Mouse (Mus musculus): ENCODE measurements around the gene Cabp4. TPM values are rescaled to one million over a fixed set of nuclear protein-coding genes. Genes with fewer than 3 reads are reported as not detected.

The Cabp4 gene
- polyA plus RNA-seq, 1 experiment: 0.51 TPM

DNA sequence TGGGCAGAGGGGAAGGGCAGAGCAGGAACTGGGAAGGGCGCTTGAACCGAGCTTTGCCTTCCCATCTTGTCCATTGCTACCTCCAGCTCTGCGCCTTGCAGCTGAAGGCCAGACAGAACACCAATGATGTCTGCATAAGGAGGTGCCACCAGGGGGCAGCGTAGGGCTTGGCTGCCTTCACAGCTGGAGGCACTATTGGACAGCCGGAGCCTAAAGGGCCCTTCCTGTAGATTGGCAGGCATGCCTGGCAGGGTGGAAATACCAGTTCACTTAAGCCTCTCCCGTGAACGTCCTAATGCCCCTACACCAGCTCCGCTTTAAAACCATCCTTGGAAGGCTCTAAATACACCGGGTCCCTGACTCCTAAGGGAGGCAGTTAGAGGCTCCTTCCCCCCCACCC lies 44.8 kb downstream of the Cabp4 start:
- Histone ChIP-seq H3K4me1 (peaks cover 74% of the 10 kb centered on the region), H3K36me3 (replicated peaks; ENCODE audit: low read length) (peaks cover 44% of the 10 kb centered on the region), H3K27me3 (replicated peaks) (no peaks in the 10 kb centered on the region), H3K4me3 (replicated peaks) (peak overlapping the region; percentile 100), H3K9me3 (no peaks in the 10 kb centered on the region)
- TF ChIP-seq GATA1 (IDR thresholded peaks at IDR 0.05; ENCODE audit: borderline replicate concordance, low read length) (no peak), FLI1 (IDR thresholded peaks at IDR 0.05; ENCODE audit: low read length) (no peak)

GRCm38 (mm10) chr19:4098426-4098825 lies 45.4 kb downstream of the Cabp4 start:
- Histone ChIP-seq H3K4me3 (replicated peaks) (peak overlapping the region; percentile 96), H3K36me3 (replicated peaks; ENCODE audit: low read length) (peaks cover 37% of the 10 kb centered on the region), H3K4me1 (peaks cover 69% of the 10 kb centered on the region), H3K9me3 (no peaks in the 10 kb centered on the region), H3K27me3 (replicated peaks) (no peaks in the 10 kb centered on the region)
- TF ChIP-seq FLI1 (IDR thresholded peaks at IDR 0.05; ENCODE audit: low read length): no peak
- TF ChIP-seq GATA1 (IDR thresholded peaks at IDR 0.05; ENCODE audit: borderline replicate concordance, low read length): no peak

DNA sequence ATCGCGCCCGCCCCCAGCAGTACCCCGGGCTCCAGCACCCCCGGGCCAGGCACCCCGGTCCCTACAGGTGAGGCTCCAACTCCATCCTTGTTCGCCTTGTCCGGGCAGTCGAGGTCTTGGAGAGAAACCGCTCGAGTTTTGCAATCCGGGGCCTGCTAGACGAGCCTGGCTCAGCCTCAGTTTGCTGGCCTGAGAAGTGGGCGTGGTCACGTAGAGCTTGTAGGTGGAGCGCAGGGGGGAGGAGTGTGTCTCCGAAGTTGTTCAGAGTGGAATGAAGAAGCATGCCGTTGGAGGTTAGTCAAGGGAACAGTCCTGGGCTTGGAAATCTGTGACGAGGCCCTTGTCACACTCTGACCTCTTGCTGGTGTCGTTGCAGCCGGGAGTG lies 46.4 kb downstream of the Cabp4 start:
- peaks cover 6% of the 10 kb centered on the region for H3K27me3 ChIP-seq (replicated peaks)
- no peaks in the 10 kb centered on the region for H3K9me3 ChIP-seq
- H3K4me3 ChIP-seq (replicated peaks): peak overlapping the region; percentile 96
- TF ChIP-seq FLI1 (IDR thresholded peaks at IDR 0.05; ENCODE audit: low read length) (no peak), GATA1 (IDR thresholded peaks at IDR 0.05; ENCODE audit: borderline replicate concordance, low read length) (no peak)
- peaks cover 66% of the 10 kb centered on the region for H3K4me1 ChIP-seq
- peaks cover 28% of the 10 kb centered on the region for H3K36me3 ChIP-seq (replicated peaks; ENCODE audit: low read length)

GRCm38 (mm10) chr19:4096642-4097440 lies 47.0 kb downstream of the Cabp4 start, which contains the start of gene Cdk2ap2:
Cdk2ap2 (plus strand) TSS chr19:4097182.
- TF ChIP-seq FLI1 (IDR thresholded peaks at IDR 0.05; ENCODE audit: low read length) (no peak), GATA1 (IDR thresholded peaks at IDR 0.05; ENCODE audit: borderline replicate concordance, low read length) (no peak)
- peaks cover 62% of the 10 kb centered on the region for H3K4me1 ChIP-seq
- peak within 1 kb of the TSS; percentile 96 for H3K4me3 ChIP-seq (replicated peaks)
- no peaks in the 10 kb centered on the region for H3K9me3 ChIP-seq
- H3K36me3 ChIP-seq (replicated peaks; ENCODE audit: low read length): peaks cover 22% of the 10 kb centered on the region
- peaks cover 6% of the 10 kb centered on the region for H3K27me3 ChIP-seq (replicated peaks)

- Histone ChIP-seq H3K4me3 (replicated peaks) (no peak overlapping the region), H3K36me3 (replicated peaks; ENCODE audit: low read length) (peaks cover 11% of the 10 kb centered on the region), H3K4me1 (peaks cover 59% of the 10 kb centered on the region), H3K9me3 (no peaks in the 10 kb centered on the region), H3K27me3 (replicated peaks) (peaks cover 7% of the 10 kb centered on the region)
- TF ChIP-seq FLI1 (IDR thresholded peaks at IDR 0.05; ENCODE audit: low read length): no peak
- no peak for TF ChIP-seq GATA1 (IDR thresholded peaks at IDR 0.05; ENCODE audit: borderline replicate concordance, low read length)
Measured at GRCm38 (mm10) chr19:4095802-4096201, 48.0 kb downstream of the Cabp4 start.

DNA sequence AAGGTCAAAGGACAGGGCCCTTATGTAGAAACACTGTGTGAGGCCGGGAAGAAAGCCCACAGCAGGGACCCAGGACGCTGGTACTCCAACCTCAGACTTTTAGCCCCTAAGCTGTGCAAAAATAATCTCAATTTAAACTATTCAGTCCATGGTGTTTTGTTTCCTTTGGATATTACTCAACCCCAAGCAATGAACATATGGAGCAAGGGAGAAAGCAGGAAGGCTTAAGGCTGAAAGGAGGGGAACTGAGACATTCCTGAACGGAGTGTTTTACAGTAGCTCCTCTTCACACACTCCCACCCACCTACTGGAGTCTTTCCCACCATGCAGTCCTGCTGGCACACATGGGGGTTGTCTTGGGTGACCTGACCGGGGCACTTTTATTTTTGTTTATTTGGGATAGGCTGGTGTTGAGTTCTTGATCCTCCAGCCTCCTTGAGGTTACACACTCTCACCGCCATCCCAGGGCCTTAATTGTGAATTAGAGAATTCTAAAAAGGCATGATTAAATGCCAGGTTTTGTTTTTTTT lies 49.0 kb downstream of the Cabp4 start:
- H3K36me3 ChIP-seq (replicated peaks; ENCODE audit: low read length): peaks cover 11% of the 10 kb centered on the region
- no peaks in the 10 kb centered on the region for H3K9me3 ChIP-seq
- H3K4me1 ChIP-seq: peaks cover 55% of the 10 kb centered on the region
- no peak overlapping the region for H3K4me3 ChIP-seq (replicated peaks)
- H3K27me3 ChIP-seq (replicated peaks): peaks cover 13% of the 10 kb centered on the region
- TF ChIP-seq FLI1 (IDR thresholded peaks at IDR 0.05; ENCODE audit: low read length) (no peak), GATA1 (IDR thresholded peaks at IDR 0.05; ENCODE audit: borderline replicate concordance, low read length) (no peak)

GRCm38 (mm10) chr19:4094348-4094747 lies 49.5 kb downstream of the Cabp4 start:
- TF ChIP-seq FLI1 (IDR thresholded peaks at IDR 0.05; ENCODE audit: low read length) (no peak), GATA1 (IDR thresholded peaks at IDR 0.05; ENCODE audit: borderline replicate concordance, low read length) (no peak)

GRCm38 (mm10) chr19:4093772-4094171 lies 50.1 kb downstream of the Cabp4 start:
- H3K36me3 ChIP-seq (replicated peaks; ENCODE audit: low read length): peaks cover 10% of the 10 kb centered on the region
- no peaks in the 10 kb centered on the region for H3K9me3 ChIP-seq
- peaks cover 22% of the 10 kb centered on the region for H3K27me3 ChIP-seq (replicated peaks)
- TF ChIP-seq FLI1 (IDR thresholded peaks at IDR 0.05; ENCODE audit: low read length) (no peak), GATA1 (IDR thresholded peaks at IDR 0.05; ENCODE audit: borderline replicate concordance, low read length) (no peak)
- no peak overlapping the region for H3K4me3 ChIP-seq (replicated peaks)
- H3K4me1 ChIP-seq: peaks cover 45% of the 10 kb centered on the region

More at GRCm38 (mm10) chr19:4094348-4094747, 49.5 kb downstream of the Cabp4 start:
- H3K27me3 ChIP-seq (replicated peaks): peaks cover 16% of the 10 kb centered on the region
- no peak overlapping the region for H3K4me3 ChIP-seq (replicated peaks)
- H3K9me3 ChIP-seq: no peaks in the 10 kb centered on the region
- peaks cover 51% of the 10 kb centered on the region for H3K4me1 ChIP-seq
- peaks cover 11% of the 10 kb centered on the region for H3K36me3 ChIP-seq (replicated peaks; ENCODE audit: low read length)

GRCm38 (mm10) chr19:4092750-4093149 lies 51.1 kb downstream of the Cabp4 start:
- Histone ChIP-seq H3K4me3 (replicated peaks) (no peak overlapping the region), H3K36me3 (replicated peaks; ENCODE audit: low read length) (no peaks in the 10 kb centered on the region), H3K9me3 (no peaks in the 10 kb centered on the region), H3K27me3 (replicated peaks) (peaks cover 27% of the 10 kb centered on the region), H3K4me1 (peaks cover 43% of the 10 kb centered on the region)
- no peak for TF ChIP-seq FLI1 (IDR thresholded peaks at IDR 0.05; ENCODE audit: low read length)
- no peak for TF ChIP-seq GATA1 (IDR thresholded peaks at IDR 0.05; ENCODE audit: borderline replicate concordance, low read length)

GRCm38 (mm10) chr19:4091383-4091782 lies 52.5 kb downstream of the Cabp4 start:
- Histone ChIP-seq H3K27me3 (replicated peaks) (peaks cover 36% of the 10 kb centered on the region), H3K4me1 (peaks cover 45% of the 10 kb centered on the region), H3K9me3 (no peaks in the 10 kb centered on the region), H3K36me3 (replicated peaks; ENCODE audit: low read length) (no peaks in the 10 kb centered on the region), H3K4me3 (replicated peaks) (no peak overlapping the region)
- no peak for TF ChIP-seq GATA1 (IDR thresholded peaks at IDR 0.05; ENCODE audit: borderline replicate concordance, low read length)
- no peak for TF ChIP-seq FLI1 (IDR thresholded peaks at IDR 0.05; ENCODE audit: low read length)
